Mouse (Mus musculus) erythroblast, embryonic 14.5 days (primary cell): Measurements from ENCODE around the gene Fam160a1.

Source experiments
- GATA1 ChIP-seq: IDR thresholded peaks from 2 replicates; pipeline ENCODE4 v1.6.1; 2012; ENCODE audit warnings: low read length, inconsistent platforms, mixed read lengths
- TAL1 ChIP-seq: IDR thresholded peaks from 3 replicates; pipeline ENCODE4 v1.6.1; 2012; ENCODE audit warnings: low read length, inconsistent platforms, mixed read lengths

GRCm38 (mm10) chr3:85855947-85856346 is 38.9 kb upstream of the Fam160a1 start:
- TF ChIP-seq TAL1 (no peak; the same call in 2 of the 3 replicates), GATA1 (no peak)
